Mouse (Mus musculus) ES-E14 (cell line): ENCODE measurements at regions not wholly inside any gene's neighbourhood (a gene's known extent, or its start where the extent isn't known, plus 50 kb on each side); places are given as distances from the start of the nearest gene placed in this dataset.

Experiments used
- CHD2 ChIP-seq: IDR thresholded peaks from 2 replicates; pipeline ENCODE4 v1.6.1; 2014; ENCODE audit warnings: mild to moderate bottlenecking, low read depth, low read length, inconsistent platforms
- HCFC1 ChIP-seq: IDR thresholded peaks from 2 replicates; pipeline ENCODE4 v1.6.1; 2012; ENCODE audit warnings: low read length, inconsistent platforms, borderline replicate concordance; ENCODE audit not compliant: insufficient read depth
- MAFK ChIP-seq: IDR thresholded peaks from 2 replicates; pipeline ENCODE4 v1.6.1; 2014; ENCODE audit warnings: mild to moderate bottlenecking, low read depth, low read length, inconsistent platforms; ENCODE audit not compliant: insufficient read depth
- ZC3H11A ChIP-seq: IDR thresholded peaks from 2 replicates; pipeline ENCODE4 v1.6.1; 2012; ENCODE audit warnings: low read depth, mild to moderate bottlenecking, inconsistent platforms, low read length, borderline replicate concordance

- no peak for TF ChIP-seq MAFK
- no peak for TF ChIP-seq HCFC1
- TF ChIP-seq CHD2, result no peak
- no peak for TF ChIP-seq ZC3H11A
Measured at GRCm38 (mm10) chr9:14206838-14207560, 67.9 kb upstream of the Sesn3 start.
